Mouse (Mus musculus) heart, embryonic 16.5 days (tissue): ENCODE measurements around the gene Atg7. TPM values are rescaled to one million over a fixed set of nuclear protein-coding genes. Genes with fewer than 3 reads are reported as not detected.
A peak's percentile ranks its signal among the peaks of the same experiment; 100 is the strongest.

Experiments used
- ATAC-seq: fragments of 200-750 bp; cut with Nextera tagmentation; replicated peaks from 2 replicates; pipeline ENCODE4 v1.8.0; 2017; ENCODE audit warnings: moderate number of reproducible peaks; ENCODE audit not compliant: insufficient read depth, low FRiP score; ENCODE audit errors: extremely low read depth
- H3K27ac ChIP-seq: fragments of 300-500 bp; sonication (generic); 2 replicates; pipeline ENCODE4 v1.5.1; 2014; ENCODE audit warnings: mild to moderate bottlenecking, low read length, control low read depth, moderate library complexity
- H3K27me3 ChIP-seq: fragments of 300-500 bp; sonication (generic); 2 replicates; pipeline ENCODE4 v1.6.1; 2014; ENCODE audit warnings: low read length, mixed read lengths; ENCODE audit not compliant: control insufficient read depth, insufficient read depth
- H3K36me3 ChIP-seq: fragments of 300-500 bp; sonication (generic); 2 replicates; pipeline ENCODE4 v1.6.1; 2014; ENCODE audit not compliant: control insufficient read depth, insufficient read depth
- H3K4me1 ChIP-seq: fragments of 300-500 bp; sonication (generic); 2 replicates; pipeline ENCODE4 v1.6.1; 2014; ENCODE audit warnings: low read length, mixed read lengths; ENCODE audit not compliant: control insufficient read depth, insufficient read depth
- H3K4me2 ChIP-seq: fragments of 300-500 bp; sonication (generic); 2 replicates; pipeline ENCODE4 v1.6.1; 2014; ENCODE audit warnings: low read depth, mild to moderate bottlenecking, control low read depth, low read length
- H3K4me3 ChIP-seq: fragments of 300-500 bp; sonication (generic); 2 replicates; pipeline ENCODE4 v1.5.1; 2014; ENCODE audit warnings: mild to moderate bottlenecking, control low read depth, low read length
- H3K9ac ChIP-seq: fragments of 300-500 bp; sonication (generic); 2 replicates; pipeline ENCODE4 v1.6.1; 2014; ENCODE audit warnings: low read length, control low read depth
- H3K9me3 ChIP-seq: fragments of 300-500 bp; sonication (generic); replicated peaks from 2 replicates; pipeline ENCODE4 v1.6.1; 2016; ENCODE audit warnings: low read length; ENCODE audit not compliant: control insufficient read depth
- WGBS: fragments of 180-500 bp; shearing (Covaris S2); extraction: QIAGEN DNeasy Blood & Tissue Kit; methylation state at CpG from one replicate; pipeline ENCODE4 v1.1.7; 2014; 5-methylcytosine and 5-hydroxymethylcytosine counted together
- polyA plus RNA-seq: library from polyadenylated mRNA; unstranded; fragments of >200 nt; fragmentation: Nextera tagmentation; extraction: Ambion mirVana; gene quantifications from 2 replicates; pipeline ENCODE4 v1.2.1, GENCODE M21; 2015

Atg7 gene
- polyA plus RNA-seq, 1 experiment from 2014 or later: 17.1 TPM

DNA sequence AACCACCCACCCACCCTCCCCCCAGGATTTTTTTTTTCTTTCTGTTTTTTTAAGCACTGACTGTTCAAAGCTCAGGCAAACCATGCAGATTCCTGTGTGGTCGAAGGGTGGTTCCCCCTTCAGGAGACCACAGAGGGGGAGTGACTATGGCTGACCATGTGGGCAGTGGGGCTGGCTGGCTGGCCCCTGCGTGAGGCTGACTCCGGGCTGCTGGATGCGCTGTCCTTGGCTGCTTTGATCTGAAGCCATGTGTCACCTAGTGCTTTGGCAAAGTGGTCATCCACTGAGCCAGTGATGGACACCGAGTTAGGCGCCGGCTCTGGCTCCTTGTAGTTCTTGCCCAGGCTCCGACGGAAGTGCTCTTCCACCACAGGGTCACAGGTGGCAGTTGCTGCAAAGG lies 219.1 kb downstream of the Atg7 start:
- Histone ChIP-seq H3K4me1 (peaks cover 36% of the 10 kb centered on the region), H3K36me3 (peaks cover 20% of the 10 kb centered on the region), H3K27me3 (no peaks in the 10 kb centered on the region), H3K4me3 (no peak overlapping the region), H3K4me2 (no peak overlapping the region), H3K27ac (peak overlapping the region; percentile 23; the same call in 1 of the 2 replicates), H3K9ac (no peak overlapping the region), H3K9me3 (no peaks in the 10 kb centered on the region)
- 75% methylated on average over 9 of the region's 9 CpGs for WGBS
- ATAC-seq: no peak

GRCm38 (mm10) chr6:114863501-114863900 lies 220.6 kb downstream of the Atg7 start:
- Histone ChIP-seq H3K4me3 (no peak overlapping the region), H3K9me3 (no peaks in the 10 kb centered on the region), H3K27me3 (no peaks in the 10 kb centered on the region), H3K9ac (no peak overlapping the region), H3K4me2 (no peak overlapping the region), H3K27ac (no peak overlapping the region), H3K36me3 (peaks cover 20% of the 10 kb centered on the region), H3K4me1 (peaks cover 38% of the 10 kb centered on the region)
- 84% methylated on average over 5 of the region's 5 CpGs for WGBS
- ATAC-seq: no peak

DNA sequence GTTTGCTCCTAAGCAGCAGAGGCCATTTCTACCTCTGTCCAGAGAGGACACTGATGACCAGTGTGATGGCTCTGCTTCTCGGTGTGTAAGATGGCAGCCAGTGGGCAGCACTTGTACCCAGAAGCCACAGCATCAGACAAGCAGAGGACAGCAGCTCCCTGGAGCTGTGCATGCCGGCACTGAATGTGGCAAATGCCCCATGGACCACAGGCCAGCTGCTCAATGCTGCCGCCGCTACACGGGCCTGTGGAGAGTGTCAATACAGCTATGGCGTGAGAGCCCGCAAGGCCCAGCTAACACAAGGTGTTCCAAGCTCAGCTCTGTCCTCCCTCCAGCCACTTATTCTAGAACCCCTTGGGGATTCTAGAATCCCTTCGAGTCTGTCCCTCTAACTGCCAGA lies 221.5 kb downstream of the Atg7 start:
- peaks cover 36% of the 10 kb centered on the region for H3K4me1 ChIP-seq
- H3K27ac ChIP-seq: no peak overlapping the region
- no peak overlapping the region for H3K4me2 ChIP-seq
- no peaks in the 10 kb centered on the region for H3K27me3 ChIP-seq
- no peak overlapping the region for H3K9ac ChIP-seq
- no peaks in the 10 kb centered on the region for H3K9me3 ChIP-seq
- no peak overlapping the region for H3K4me3 ChIP-seq
- peaks cover 17% of the 10 kb centered on the region for H3K36me3 ChIP-seq
- WGBS: 90% methylated on average over 8 of the region's 8 CpGs
- ATAC-seq: no peak

GRCm38 (mm10) chr6:114866078-114866477 lies 223.2 kb downstream of the Atg7 start:
- peaks cover 17% of the 10 kb centered on the region; the same call in 1 of the 2 replicates for H3K36me3 ChIP-seq
- no peaks in the 10 kb centered on the region for H3K27me3 ChIP-seq
- H3K4me3 ChIP-seq: no peak overlapping the region
- no peaks in the 10 kb centered on the region for H3K9me3 ChIP-seq
- H3K27ac ChIP-seq: peak overlapping the region; percentile 59
- peaks cover 37% of the 10 kb centered on the region for H3K4me1 ChIP-seq
- no peak overlapping the region for H3K9ac ChIP-seq
- no peak for ATAC-seq
- 59% methylated on average over 3 of the region's 3 CpGs for WGBS
- H3K4me2 ChIP-seq: no peak overlapping the region

- Histone ChIP-seq H3K4me2 (no peak overlapping the region), H3K9ac (no peak overlapping the region), H3K27me3 (no peaks in the 10 kb centered on the region), H3K36me3 (peaks cover 17% of the 10 kb centered on the region; the same call in 1 of the 2 replicates), H3K4me1 (peaks cover 32% of the 10 kb centered on the region), H3K4me3 (no peak overlapping the region), H3K27ac (peak overlapping the region; percentile 59), H3K9me3 (no peaks in the 10 kb centered on the region)
- 67% methylated on average over 4 of the region's 4 CpGs for WGBS
- ATAC-seq: no peak
Observed at GRCm38 (mm10) chr6:114866619-114867018, 223.7 kb downstream of the Atg7 start.

GRCm38 (mm10) chr6:114868656-114869055 lies 225.8 kb downstream of the Atg7 start:
- Histone ChIP-seq H3K4me2 (no peak overlapping the region), H3K4me3 (no peak overlapping the region), H3K27ac (0 out of 2 replicates have a peak overlapping the region, but pooled peaks have one; percentile 13), H3K9me3 (no peaks in the 10 kb centered on the region), H3K36me3 (peaks cover 3% of the 10 kb centered on the region; the same call in 1 of the 2 replicates), H3K4me1 (peaks cover 40% of the 10 kb centered on the region), H3K9ac (no peak overlapping the region), H3K27me3 (no peaks in the 10 kb centered on the region)
- ATAC-seq: no peak
- 81% methylated on average over 7 of the region's 7 CpGs for WGBS

DNA sequence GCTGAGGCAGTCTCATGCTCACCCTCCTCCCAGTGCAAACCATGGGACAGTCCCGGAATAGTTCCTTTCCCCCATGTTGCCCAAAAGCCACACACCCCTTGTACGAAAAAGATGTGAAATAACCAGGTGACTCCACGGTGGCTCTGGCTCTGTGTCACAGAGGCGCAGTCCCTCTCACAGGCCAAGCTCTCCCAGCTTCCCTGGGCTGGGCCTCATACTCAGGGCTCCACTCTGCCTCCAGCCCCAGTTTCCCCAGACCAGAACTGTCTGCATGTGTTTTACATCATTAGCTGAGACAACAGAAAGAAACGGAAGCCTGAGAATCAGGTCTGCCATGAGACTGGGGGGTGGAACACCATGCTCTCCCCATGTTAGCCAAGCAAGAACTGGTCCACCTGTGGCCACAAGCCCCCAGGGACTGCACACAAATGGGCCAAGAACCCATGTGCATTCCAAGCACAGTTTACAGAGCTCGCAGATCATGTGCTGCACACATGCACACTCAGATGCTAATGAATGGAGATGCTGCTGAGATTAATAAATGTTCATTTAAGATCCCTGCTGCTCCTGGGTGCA lies 226.7 kb downstream of the Atg7 start:
- Histone ChIP-seq H3K27me3 (no peaks in the 10 kb centered on the region), H3K36me3 (no peaks in the 10 kb centered on the region), H3K9me3 (no peaks in the 10 kb centered on the region), H3K4me2 (no peak overlapping the region), H3K27ac (no peak overlapping the region), H3K4me3 (no peak overlapping the region), H3K4me1 (peaks cover 48% of the 10 kb centered on the region), H3K9ac (no peak overlapping the region)
- WGBS: 67% methylated on average over 6 of the region's 6 CpGs
- no peak for ATAC-seq

- no peak overlapping the region for H3K27ac ChIP-seq
- no peak for ATAC-seq
- WGBS: 87% methylated on average over 14 of the region's 14 CpGs
- no peak overlapping the region for H3K4me3 ChIP-seq
- no peaks in the 10 kb centered on the region for H3K9me3 ChIP-seq
- H3K4me1 ChIP-seq: peaks cover 55% of the 10 kb centered on the region
- no peaks in the 10 kb centered on the region for H3K36me3 ChIP-seq
- no peak overlapping the region for H3K4me2 ChIP-seq
- no peaks in the 10 kb centered on the region for H3K27me3 ChIP-seq
- H3K9ac ChIP-seq: no peak overlapping the region
Observed at GRCm38 (mm10) chr6:114871010-114871660, 228.2 kb downstream of the Atg7 start.

DNA sequence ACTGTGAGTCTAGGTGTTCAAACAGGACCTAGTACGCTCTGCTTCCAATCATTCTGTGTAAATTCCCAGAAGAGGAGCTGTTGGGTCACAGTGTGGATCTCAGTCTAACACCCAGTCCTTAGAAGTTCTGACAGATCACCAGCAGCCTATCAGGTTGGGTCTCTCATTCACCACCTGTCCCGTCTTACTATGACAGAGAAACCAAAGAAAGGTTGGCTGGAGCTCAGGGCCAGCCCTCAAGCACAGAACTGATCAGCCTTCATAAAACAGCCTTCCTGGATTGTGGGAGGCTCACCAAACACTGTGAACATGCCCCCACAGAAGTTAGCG lies 230.9 kb downstream of the Atg7 start:
- Histone ChIP-seq H3K4me3 (peak overlapping the region; percentile 65), H3K4me2 (peak overlapping the region; percentile 97), H3K9me3 (no peaks in the 10 kb centered on the region), H3K4me1 (peaks cover 68% of the 10 kb centered on the region), H3K27me3 (no peaks in the 10 kb centered on the region), H3K27ac (peak overlapping the region; percentile 99), H3K9ac (peak overlapping the region; percentile 88), H3K36me3 (no peaks in the 10 kb centered on the region)
- ATAC-seq: no peak
- WGBS: 55% methylated on average over 3 of the region's 3 CpGs
